Mouse (Mus musculus) lung, embryonic 14.5 days (tissue): Measurements from ENCODE around the gene Pfkl. TPM values are rescaled to one million over a fixed set of nuclear protein-coding genes. Genes with fewer than 3 reads are reported as not detected.
A peak's percentile ranks its signal among the peaks of the same experiment; 100 is the strongest.
"Not testable (repeated sequence)": the region's sequence is repeated elsewhere in the genome, so short reads cannot be mapped to it uniquely, and the experiment has no call there.

Experiments
- ATAC-seq: fragments of 200-750 bp; cut with Nextera tagmentation; 2 replicates; pipeline ENCODE4 v1.8.0; 2017; ENCODE audit warnings: mild to moderate bottlenecking, moderate TSS enrichment, moderate library complexity; ENCODE audit not compliant: insufficient read depth
- DNase-seq: peaks from one replicate; pipeline ENCODE4 v3.0.0-alpha.2; 2015
- H3K27ac ChIP-seq: fragments of 300-500 bp; sonication (generic); 2 replicates; pipeline ENCODE4 v1.5.1; 2014; ENCODE audit warnings: low read depth, mild to moderate bottlenecking, moderate library complexity
- H3K27me3 ChIP-seq: fragments of 300-500 bp; sonication (generic); 2 replicates; pipeline ENCODE4 v1.6.1; 2014; ENCODE audit warnings: low read length, control low read depth; ENCODE audit not compliant: insufficient read depth
- H3K36me3 ChIP-seq: fragments of 300-500 bp; sonication (generic); 2 replicates; pipeline ENCODE4 v1.6.1; 2014; ENCODE audit warnings: control low read depth; ENCODE audit not compliant: insufficient read depth
- H3K4me1 ChIP-seq: fragments of 300-500 bp; sonication (generic); 2 replicates; pipeline ENCODE4 v1.6.1; 2014; ENCODE audit warnings: antibody characterized with exemption, control low read depth; ENCODE audit not compliant: insufficient read depth
- H3K4me2 ChIP-seq: fragments of 300-500 bp; sonication (generic); 2 replicates; pipeline ENCODE4 v1.6.1; 2014; ENCODE audit warnings: mild to moderate bottlenecking
- H3K4me3 ChIP-seq: fragments of 300-500 bp; sonication (generic); 2 replicates; pipeline ENCODE4 v1.5.1; 2014; ENCODE audit warnings: low read depth, low read length
- H3K9ac ChIP-seq: fragments of 300-500 bp; sonication (generic); 2 replicates; pipeline ENCODE4 v1.6.1; 2014
- H3K9me3 ChIP-seq: fragments of 300-500 bp; sonication (generic); 2 replicates; pipeline ENCODE4 v1.6.1; 2016; ENCODE audit warnings: low read depth, low read length, control low read depth
- CTCF ChIP-seq: IDR thresholded peaks from 2 replicates; pipeline ENCODE4 v1.5.1; 2016; ENCODE audit warnings: antibody characterized with exemption, low read depth
- WGBS: fragments of 180-500 bp; shearing (Covaris S2); extraction: QIAGEN DNeasy Blood & Tissue Kit; methylation state at CpG from one replicate; pipeline ENCODE4 v1.1.7; 2014; 5-methylcytosine and 5-hydroxymethylcytosine counted together
- polyA plus RNA-seq: library from polyadenylated mRNA; unstranded; fragments of >200 nt; fragmentation: Nextera tagmentation; extraction: Ambion mirVana; gene quantifications from 2 replicates; pipeline ENCODE4 v1.2.1, GENCODE M21; 2014

Gene Pfkl
- polyA plus RNA-seq, 1 experiment from 2014 or later: 160 TPM

DNA sequence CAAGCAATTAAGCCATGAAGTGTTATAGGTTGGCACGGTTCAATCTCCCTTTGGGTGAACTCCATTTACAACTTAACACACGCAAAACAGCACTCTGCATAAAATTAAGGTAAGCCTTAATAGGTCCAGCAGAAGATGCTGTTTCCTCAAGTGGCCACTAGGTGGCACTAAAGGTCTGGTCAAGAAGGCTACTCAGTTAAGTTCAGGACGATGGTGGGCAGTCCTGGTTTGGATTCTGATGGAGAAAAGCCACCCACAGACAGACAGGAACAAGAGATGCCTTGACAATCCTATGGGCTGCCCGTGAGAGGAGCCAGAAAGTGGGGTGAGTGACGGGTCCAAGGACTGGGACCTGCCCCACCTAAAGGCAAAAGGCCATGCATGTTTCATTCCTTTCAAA is 18.2 kb upstream of the Pfkl start:
- 7% methylated on average over 5 of the region's 5 CpGs for WGBS

DNA sequence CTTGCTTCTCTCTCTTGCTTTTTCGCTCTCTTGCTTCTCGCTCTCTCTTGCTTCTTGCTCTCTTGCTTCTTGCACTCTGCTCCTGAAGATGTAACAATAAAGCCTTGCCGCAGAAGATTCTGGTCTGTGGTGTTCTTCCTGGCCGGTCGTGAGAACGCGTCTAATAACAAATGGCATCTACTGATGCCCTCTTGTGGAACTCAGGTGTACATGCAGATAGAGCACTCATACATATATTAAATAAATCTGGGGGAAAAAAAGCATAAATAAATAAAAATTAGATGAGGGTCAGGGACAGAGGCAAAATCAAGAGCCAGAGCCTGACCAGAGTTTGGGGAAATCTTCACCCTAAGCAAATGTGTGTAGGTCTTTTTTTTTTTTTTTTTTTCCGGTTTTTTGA is 15.6 kb upstream of the Pfkl start:
- not testable (repeated sequence) for H3K9ac ChIP-seq, H3K4me3 ChIP-seq, H3K27me3 ChIP-seq, ATAC-seq, H3K4me1 ChIP-seq, H3K4me2 ChIP-seq, H3K27ac ChIP-seq, H3K36me3 ChIP-seq, H3K9me3 ChIP-seq
- DNase-seq: peak; percentile 40
- peak; percentile 42 for TF ChIP-seq CTCF
- WGBS: 75% methylated on average over 6 of the region's 8 CpGs

More for the DNA sequence above, 18.2 kb upstream of the Pfkl start:
- no peak overlapping the region for H3K9ac ChIP-seq
- ATAC-seq (peak; percentile 81), DNase-seq (peak; percentile 95)
- no peaks in the 10 kb centered on the region for H3K36me3 ChIP-seq
- no peak overlapping the region for H3K27ac ChIP-seq
- no peak overlapping the region for H3K4me2 ChIP-seq
- no peaks in the 10 kb centered on the region for H3K4me1 ChIP-seq
- H3K9me3 ChIP-seq: no peaks in the 10 kb centered on the region
- peak; percentile 98 for TF ChIP-seq CTCF
- H3K4me3 ChIP-seq: no peak overlapping the region
- H3K27me3 ChIP-seq: no peaks in the 10 kb centered on the region

DNA sequence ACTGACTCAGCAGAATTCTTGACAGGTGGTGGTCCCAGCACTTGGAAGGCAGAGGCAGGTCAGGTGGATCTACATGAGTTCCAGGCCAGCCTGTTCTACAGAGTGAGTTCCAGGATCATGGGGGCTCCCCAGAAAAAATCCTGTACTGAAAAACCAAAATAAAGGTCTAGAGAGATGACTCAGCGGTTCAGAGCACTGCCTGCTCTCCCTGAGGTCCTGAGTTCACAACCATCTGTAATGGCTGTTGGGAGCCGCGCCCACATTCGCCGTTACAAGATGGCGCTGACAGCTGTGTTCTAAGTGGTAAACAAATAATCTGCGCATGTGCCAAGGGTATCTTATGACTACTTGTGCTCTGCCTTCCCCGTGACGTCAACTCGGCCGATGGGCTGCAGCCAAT is 10.1 kb upstream of the Pfkl start:
- H3K9ac ChIP-seq, H3K36me3 ChIP-seq, H3K27me3 ChIP-seq, H3K9me3 ChIP-seq, H3K4me3 ChIP-seq, H3K4me2 ChIP-seq, H3K27ac ChIP-seq, DNase-seq, ATAC-seq, H3K4me1 ChIP-seq: not testable (repeated sequence)
- WGBS: 93% methylated on average over 6 of the region's 11 CpGs

DNA sequence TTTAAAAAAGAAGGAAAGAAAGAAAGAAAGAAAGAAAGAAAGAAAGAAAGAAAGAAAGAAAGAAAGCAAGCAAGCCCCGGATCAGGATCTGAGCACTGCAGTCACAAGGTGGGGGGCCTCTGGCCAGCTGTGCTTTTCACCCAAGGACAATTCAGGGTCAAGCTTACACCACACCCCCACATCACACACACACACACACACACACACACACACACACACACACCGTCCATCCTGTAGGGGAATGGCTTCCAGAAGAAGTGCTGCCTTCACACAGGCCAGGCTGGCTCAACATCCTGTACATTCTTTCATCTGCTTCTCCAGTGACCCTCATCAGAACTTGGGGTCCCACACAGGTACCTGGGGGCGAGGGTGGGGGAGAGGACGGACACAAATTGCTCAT is 9.4 kb upstream of the Pfkl start:
- TF ChIP-seq CTCF: no peak
- Histone ChIP-seq H3K4me2 (no peak overlapping the region), H3K9me3 (no peaks in the 10 kb centered on the region), H3K27me3 (no peaks in the 10 kb centered on the region), H3K4me3 (no peak overlapping the region), H3K4me1 (no peaks in the 10 kb centered on the region), H3K9ac (no peak overlapping the region), H3K27ac (no peak overlapping the region), H3K36me3 (no peaks in the 10 kb centered on the region)
- DNase-seq (no peak), ATAC-seq (0 out of 2 replicates have a peak, but pooled peaks have one; percentile 28)
- WGBS: 77% methylated on average over 4 of the region's 4 CpGs

DNA sequence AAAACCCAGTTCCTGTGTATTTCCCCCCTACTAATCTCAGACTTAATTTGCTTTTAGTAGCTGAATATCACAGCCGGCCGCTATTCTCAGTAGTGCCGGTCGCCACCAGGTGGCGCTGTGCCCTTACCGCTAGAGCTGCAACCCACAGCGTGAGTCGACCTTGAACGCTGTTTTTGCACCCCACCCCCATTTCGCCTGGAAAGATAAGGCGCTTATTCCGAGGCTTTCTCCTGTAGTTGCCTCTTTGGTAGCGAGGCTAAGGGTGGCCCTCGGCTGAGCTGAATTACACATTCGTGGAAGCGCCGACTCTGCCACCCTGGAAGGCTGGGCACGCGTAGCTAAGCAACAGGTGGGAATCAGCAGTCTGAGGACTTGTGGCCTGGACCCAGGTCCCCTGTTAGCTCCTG is 8.9 kb upstream of the Pfkl start:
- no peaks in the 10 kb centered on the region for H3K4me1 ChIP-seq
- TF ChIP-seq CTCF: peak; percentile 96
- no peaks in the 10 kb centered on the region for H3K36me3 ChIP-seq
- 20% methylated on average over 19 of the region's 19 CpGs for WGBS
- no peaks in the 10 kb centered on the region for H3K9me3 ChIP-seq
- peak; percentile 82 for ATAC-seq
- no peaks in the 10 kb centered on the region for H3K27me3 ChIP-seq
- peak overlapping the region; percentile 48 for H3K4me2 ChIP-seq
- no peak overlapping the region; the same call in 1 of the 2 replicates for H3K4me3 ChIP-seq
- DNase-seq: peak; percentile 95
- H3K9ac ChIP-seq: no peak overlapping the region
- H3K27ac ChIP-seq: no peak overlapping the region

DNA sequence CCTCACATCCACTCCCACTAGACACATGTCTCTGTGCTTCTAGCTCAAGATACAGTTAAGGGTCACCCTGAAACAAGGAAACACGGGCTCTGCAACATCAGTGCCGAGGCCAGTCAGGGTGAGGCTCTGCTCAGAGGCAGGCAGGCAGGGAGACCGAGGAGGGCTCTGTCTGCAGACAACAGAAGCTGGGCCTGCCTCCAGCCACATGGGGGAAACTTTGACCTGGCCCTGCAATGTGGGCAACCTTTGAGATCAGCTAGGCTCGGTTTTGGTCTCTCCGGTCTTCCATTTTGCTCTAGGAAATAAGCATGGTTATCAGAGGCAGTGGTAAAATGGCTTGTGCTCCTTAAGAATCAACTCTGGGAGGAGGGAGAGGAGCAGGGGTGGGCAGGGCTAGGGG is 6.5 kb upstream of the Pfkl start:
- H3K9me3 ChIP-seq: no peaks in the 10 kb centered on the region
- no peak overlapping the region for H3K4me2 ChIP-seq
- WGBS: 59% methylated on average over 5 of the region's 5 CpGs
- H3K27ac ChIP-seq: no peak overlapping the region
- no peak overlapping the region for H3K9ac ChIP-seq
- H3K27me3 ChIP-seq: no peaks in the 10 kb centered on the region
- no peak overlapping the region for H3K4me3 ChIP-seq
- TF ChIP-seq CTCF: no peak
- no peaks in the 10 kb centered on the region for H3K4me1 ChIP-seq
- H3K36me3 ChIP-seq: no peaks in the 10 kb centered on the region
- DNase-seq (no peak), ATAC-seq (no peak)

DNA sequence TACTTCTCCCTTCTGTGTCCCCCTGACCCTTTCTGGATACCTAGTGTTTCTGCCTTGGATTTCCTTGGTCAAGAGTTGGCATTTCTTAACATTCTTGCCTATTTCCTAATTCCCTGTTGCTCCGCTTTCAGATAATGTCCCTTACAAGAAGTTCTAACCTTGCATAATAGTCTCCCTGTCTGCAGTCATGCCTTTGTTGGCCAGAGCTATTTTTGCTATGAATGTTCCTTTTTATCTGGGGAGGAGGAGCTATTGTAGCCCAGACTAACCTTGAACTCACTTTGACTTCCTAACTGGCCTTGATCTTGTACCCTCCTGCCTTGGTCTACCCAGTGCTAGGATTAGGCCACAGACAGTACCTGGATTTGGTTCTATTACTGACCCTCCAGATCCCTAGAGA is 5.6 kb upstream of the Pfkl start:
- Histone ChIP-seq H3K9ac (no peak overlapping the region), H3K36me3 (no peaks in the 10 kb centered on the region), H3K4me3 (no peak overlapping the region), H3K27me3 (no peaks in the 10 kb centered on the region), H3K9me3 (no peaks in the 10 kb centered on the region), H3K4me2 (no peak overlapping the region), H3K27ac (no peak overlapping the region), H3K4me1 (no peaks in the 10 kb centered on the region)
- ATAC-seq: no peak
- DNase-seq: no peak
- TF ChIP-seq CTCF: no peak
- WGBS: 94% methylated on average over 1 of the region's 1 CpGs
